Mouse (Mus musculus) heart, postnatal 0 days (tissue): ENCODE measurements around the gene Camk2d.

Experiments
- CTCF ChIP-seq: IDR thresholded peaks from 2 replicates; pipeline ENCODE4 v1.5.1; 2016; ENCODE audit warnings: antibody characterized with exemption, control low read depth, low read depth
- EP300 ChIP-seq: IDR thresholded peaks from 2 replicates; pipeline ENCODE4 v1.6.1; 2016; ENCODE audit warnings: antibody characterized with exemption, low read depth

GRCm38 (mm10) chr3:126570628-126571027, 25.5 kb upstream of the Camk2d start:
- TF ChIP-seq CTCF, result no peak
- TF ChIP-seq EP300, result no peak
